Comparison of ENCODE assay signal across 22 mouse cellular contexts in genomic region chr16:38005471-38005870, GRCm38 (mm10).
"Had no signal": no experiment of that assay in that cellular context is flagged by ENCODE, and none has a peak within 500 bp of the region (broad histone marks: within the 10 kb centered on the region; RNA-seq: fewer than 3 reads in every experiment).

No protein-coding gene starts in this region.

- DNase-seq: kidney, adult 2 months; kidney, postnatal 25 days; layer of hippocampus, adult 9-11 months; lung, adult 18-20 months; lung, postnatal 10 days; lung, postnatal 36 days; midbrain, embryonic 14.5 days; right cerebral cortex, adult 18-20 months; right cerebral cortex, postnatal 14 days; right cerebral cortex, postnatal 4 days; thymus, adult 18-20 months; thymus, postnatal 36 days had no signal

- ATAC-seq: intestine, postnatal 0 days had no signal

- H3K4me2 ChIP-seq: lung, embryonic 15.5 days; midbrain, embryonic 11.5 days; neural tube, embryonic 12.5 days; neural tube, embryonic 15.5 days; stomach, embryonic 15.5 days had no signal

- H3K27ac ChIP-seq: kidney, postnatal 0 days; layer of hippocampus, adult 2 months; liver, embryonic 14.5 days; lung, embryonic 15.5 days; neural tube, embryonic 12.5 days; neural tube, embryonic 15.5 days; stomach, embryonic 15.5 days had no signal

- H3K9me3 ChIP-seq: lung, embryonic 15.5 days; neural tube, embryonic 12.5 days; neural tube, embryonic 15.5 days; stomach, embryonic 15.5 days had no signal

- H3K4me3 ChIP-seq: layer of hippocampus, adult 2 months; lung, embryonic 15.5 days; megakaryocyte, embryonic 14.5 days; neural tube, embryonic 12.5 days; neural tube, embryonic 15.5 days; stomach, embryonic 15.5 days had no signal

- H3K4me1 ChIP-seq: lung, embryonic 15.5 days; neural tube, embryonic 12.5 days; neural tube, embryonic 15.5 days; stomach, embryonic 15.5 days had no signal

- H3K36me3 ChIP-seq: lung, embryonic 15.5 days; neural tube, embryonic 15.5 days; stomach, embryonic 15.5 days had no signal

- H3K9ac ChIP-seq: liver, embryonic 14.5 days; lung, embryonic 15.5 days; neural tube, embryonic 12.5 days; neural tube, embryonic 15.5 days; stomach, embryonic 15.5 days had no signal

- H3K27me3 ChIP-seq: lung, embryonic 15.5 days; neural tube, embryonic 12.5 days; neural tube, embryonic 15.5 days; stomach, embryonic 15.5 days had no signal
